Mouse (Mus musculus): Measurements from ENCODE around the gene Wdr45b. TPM values are rescaled to one million over a fixed set of nuclear protein-coding genes. Genes with fewer than 3 reads are reported as not detected.
"Not testable (repeated sequence)": the region's sequence is repeated elsewhere in the genome, so short reads cannot be mapped to it uniquely, and the experiment has no call there.

Gene Wdr45b
- polyA plus RNA-seq, 1 experiment from 2014 or later: 84.8 TPM

DNA sequence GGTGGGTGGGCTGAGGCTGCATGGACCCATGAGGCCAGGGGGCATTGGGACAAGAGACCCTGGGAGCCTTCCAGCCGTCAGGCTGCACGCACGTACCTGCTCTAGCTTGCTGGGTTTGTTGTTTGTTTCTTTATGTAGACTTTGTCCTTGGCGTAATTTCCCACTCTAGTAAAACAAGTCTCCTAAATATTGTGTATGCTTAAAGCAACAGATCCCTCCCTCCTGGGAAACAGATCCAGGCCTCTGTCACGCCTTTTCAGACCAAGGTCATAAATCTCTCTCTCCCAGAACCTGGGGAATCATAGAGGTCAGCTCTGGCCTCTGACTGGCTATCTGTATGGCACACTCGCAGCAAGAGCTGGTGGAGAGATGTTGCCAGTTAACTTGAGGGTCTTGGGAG, 46.5 kb downstream of the Wdr45b start:
- H3K4me2 ChIP-seq: not testable (repeated sequence)
- WGBS (ENCODE audit: insufficient replicate concordance): 97% methylated on average over 6 of the region's 6 CpGs
- H3K36me3 ChIP-seq (ENCODE audit: control insufficient read depth, insufficient read depth, low read length): peaks cover 41% of the 10 kb centered on the region

DNA sequence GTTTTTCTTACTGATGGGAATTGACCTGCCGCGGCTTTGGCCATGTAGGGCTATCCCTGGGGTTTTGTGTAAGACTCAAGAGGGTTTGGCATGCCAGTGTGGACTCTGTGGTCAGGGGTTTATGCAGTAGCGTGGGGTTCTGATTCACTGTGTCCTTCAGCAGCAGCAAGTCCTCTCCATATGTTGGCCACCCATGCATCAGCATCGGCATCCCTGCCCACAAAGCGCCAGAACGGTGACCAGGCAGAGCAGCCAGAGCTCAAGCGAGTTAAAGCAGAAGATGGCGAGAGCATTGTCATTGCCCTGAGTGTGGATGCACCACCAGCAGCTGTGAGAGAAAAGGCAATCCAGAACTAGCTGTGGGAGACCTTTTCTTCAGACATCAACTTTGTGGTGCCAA, 47.6 kb downstream of the Wdr45b start:
- H3K4me2 ChIP-seq: no peak overlapping the region
- no peak for ATAC-seq (replicated peaks; ENCODE audit: insufficient number of reproducible peaks, low FRiP score, low TSS enrichment)
- H3K9ac ChIP-seq (ENCODE audit: low read depth, low read length): no peak overlapping the region
- WGBS (ENCODE audit: insufficient replicate concordance): 93% methylated on average over 8 of the region's 8 CpGs
- no peaks in the 10 kb centered on the region for H3K27me3 ChIP-seq (ENCODE audit: control insufficient read depth, insufficient read depth, low read length)
- H3K36me3 ChIP-seq (ENCODE audit: control insufficient read depth, insufficient read depth, low read length): peaks cover 47% of the 10 kb centered on the region
- H3K4me3 ChIP-seq (ENCODE audit: low read depth, low read length): no peak overlapping the region
- H3K27ac ChIP-seq (ENCODE audit: low read depth, low read length): no peak overlapping the region
- H3K4me1 ChIP-seq (ENCODE audit: control insufficient read depth, insufficient read depth, low read length): no peaks in the 10 kb centered on the region
- H3K9me3 ChIP-seq (replicated peaks; ENCODE audit: control insufficient read depth, low read length): no peaks in the 10 kb centered on the region

More for the DNA sequence above, 46.5 kb downstream of the Wdr45b start:
- H3K27me3 ChIP-seq (ENCODE audit: control insufficient read depth, insufficient read depth, low read length); ATAC-seq (replicated peaks; ENCODE audit: insufficient number of reproducible peaks, low FRiP score, low TSS enrichment); H3K27ac ChIP-seq (ENCODE audit: low read depth, low read length); H3K4me3 ChIP-seq (ENCODE audit: low read depth, low read length); H3K9ac ChIP-seq (ENCODE audit: low read depth, low read length); H3K9me3 ChIP-seq (replicated peaks; ENCODE audit: control insufficient read depth, low read length); H3K4me1 ChIP-seq (ENCODE audit: control insufficient read depth, insufficient read depth, low read length): not testable (repeated sequence)

DNA sequence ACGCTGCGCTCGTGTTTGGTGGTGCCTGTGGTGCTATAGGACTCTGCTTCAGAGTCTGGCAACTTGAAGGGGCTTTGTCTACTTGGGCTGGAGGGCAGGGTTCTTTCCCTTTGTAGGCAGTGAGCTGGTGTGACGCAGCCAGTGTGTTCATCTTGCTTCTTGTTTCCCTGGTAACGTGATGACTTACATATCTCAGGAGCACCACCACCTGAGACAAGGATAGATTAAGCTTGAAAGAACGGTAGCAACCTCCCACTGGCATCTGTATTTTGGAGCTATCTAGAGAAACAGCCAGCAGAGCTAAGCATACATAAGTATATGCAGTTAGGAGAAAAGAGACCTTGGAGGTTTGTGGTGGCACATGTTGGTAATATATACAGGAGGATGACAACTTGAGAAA, 48.9 kb downstream of the Wdr45b start:
- no peak for ATAC-seq (replicated peaks; ENCODE audit: insufficient number of reproducible peaks, low FRiP score, low TSS enrichment)
- Histone ChIP-seq H3K4me1 (ENCODE audit: control insufficient read depth, insufficient read depth, low read length) (no peaks in the 10 kb centered on the region), H3K27ac (ENCODE audit: low read depth, low read length) (no peak overlapping the region), H3K9ac (ENCODE audit: low read depth, low read length) (no peak overlapping the region), H3K36me3 (ENCODE audit: control insufficient read depth, insufficient read depth, low read length) (peaks cover 46% of the 10 kb centered on the region), H3K4me3 (ENCODE audit: low read depth, low read length) (no peak overlapping the region), H3K4me2 (no peak overlapping the region), H3K9me3 (replicated peaks; ENCODE audit: control insufficient read depth, low read length) (no peaks in the 10 kb centered on the region), H3K27me3 (ENCODE audit: control insufficient read depth, insufficient read depth, low read length) (no peaks in the 10 kb centered on the region)
- WGBS (ENCODE audit: insufficient replicate concordance): 93% methylated on average over 6 of the region's 6 CpGs

DNA sequence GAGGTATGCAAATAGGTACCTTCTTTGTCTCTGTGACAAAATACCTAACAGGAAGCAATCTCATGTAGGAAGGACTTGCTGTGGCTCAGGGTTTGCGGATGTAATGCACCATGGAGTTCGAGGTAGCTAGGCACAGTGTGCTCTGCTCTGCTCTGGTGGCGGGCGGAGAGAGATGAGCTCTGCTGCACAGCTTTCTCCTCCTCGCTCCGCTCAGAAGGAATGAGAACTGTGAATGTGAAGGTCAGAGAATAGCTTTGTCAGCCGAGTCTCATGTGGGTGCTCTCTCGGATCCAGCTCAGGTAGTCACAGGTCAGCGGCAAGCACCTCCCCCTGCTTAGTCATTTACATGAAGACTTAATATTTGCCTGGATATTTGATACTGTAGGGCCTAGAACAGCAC, 54.0 kb downstream of the Wdr45b start:
- H3K4me3 ChIP-seq (ENCODE audit: low read depth, low read length): no peak overlapping the region
- no peak for ATAC-seq (replicated peaks; ENCODE audit: insufficient number of reproducible peaks, low FRiP score, low TSS enrichment)
- no peaks in the 10 kb centered on the region for H3K9me3 ChIP-seq (replicated peaks; ENCODE audit: control insufficient read depth, low read length)
- 95% methylated on average over 9 of the region's 9 CpGs for WGBS (ENCODE audit: insufficient replicate concordance)
- H3K4me2 ChIP-seq: no peak overlapping the region
- peaks cover 25% of the 10 kb centered on the region for H3K36me3 ChIP-seq (ENCODE audit: control insufficient read depth, insufficient read depth, low read length)
- no peaks in the 10 kb centered on the region for H3K4me1 ChIP-seq (ENCODE audit: control insufficient read depth, insufficient read depth, low read length)
- no peak overlapping the region for H3K9ac ChIP-seq (ENCODE audit: low read depth, low read length)
- no peaks in the 10 kb centered on the region for H3K27me3 ChIP-seq (ENCODE audit: control insufficient read depth, insufficient read depth, low read length)
- no peak overlapping the region for H3K27ac ChIP-seq (ENCODE audit: low read depth, low read length)

DNA sequence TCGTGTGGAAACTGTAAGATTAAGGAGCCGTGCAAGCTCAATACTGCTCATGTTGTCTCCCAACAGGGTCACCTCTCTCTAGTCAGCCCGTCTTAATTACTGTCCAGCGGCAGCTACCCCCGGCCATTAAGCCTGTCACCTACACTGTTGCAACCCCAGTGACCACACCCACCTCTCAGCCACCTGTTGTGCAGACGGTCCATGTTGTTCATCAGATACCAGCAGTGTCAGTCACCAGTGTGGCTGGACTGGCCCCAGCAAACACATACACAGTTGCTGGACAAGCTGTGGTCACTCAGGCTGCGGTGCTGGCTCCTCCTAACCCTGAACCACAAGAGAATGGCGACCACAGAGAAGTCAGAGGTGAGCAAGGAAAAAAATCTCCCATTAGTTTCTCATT, 55.8 kb downstream of the Wdr45b start:
- Histone ChIP-seq H3K27ac (ENCODE audit: low read depth, low read length) (no peak overlapping the region), H3K9ac (ENCODE audit: low read depth, low read length) (no peak overlapping the region), H3K36me3 (ENCODE audit: control insufficient read depth, insufficient read depth, low read length) (peaks cover 25% of the 10 kb centered on the region), H3K4me2 (no peak overlapping the region), H3K27me3 (ENCODE audit: control insufficient read depth, insufficient read depth, low read length) (no peaks in the 10 kb centered on the region), H3K4me3 (ENCODE audit: low read depth, low read length) (no peak overlapping the region), H3K9me3 (replicated peaks; ENCODE audit: control insufficient read depth, low read length) (no peaks in the 10 kb centered on the region), H3K4me1 (ENCODE audit: control insufficient read depth, insufficient read depth, low read length) (no peaks in the 10 kb centered on the region)
- WGBS (ENCODE audit: insufficient replicate concordance): 89% methylated on average over 8 of the region's 8 CpGs
- no peak for ATAC-seq (replicated peaks; ENCODE audit: insufficient number of reproducible peaks, low FRiP score, low TSS enrichment)

DNA sequence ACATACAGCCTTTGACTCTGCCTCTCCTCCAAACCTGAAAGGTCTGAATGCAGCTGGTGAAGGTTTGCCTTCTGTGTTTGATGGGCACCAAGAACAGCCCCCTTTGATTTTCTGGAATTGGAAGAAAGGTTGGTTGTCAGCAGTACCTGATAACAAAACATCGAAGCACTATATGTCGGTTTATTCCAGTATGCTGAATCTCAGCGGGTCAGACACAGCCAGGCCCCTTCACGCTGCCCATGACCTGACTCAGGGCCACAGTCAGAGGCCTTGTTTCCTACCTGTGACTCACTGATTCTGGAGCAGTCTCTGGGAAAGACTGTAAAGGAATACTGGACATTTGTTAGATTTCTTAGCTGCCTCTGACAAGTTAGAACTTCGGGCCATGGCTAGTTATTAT, 59.5 kb downstream of the Wdr45b start:
- H3K9ac ChIP-seq (ENCODE audit: low read depth, low read length): no peak overlapping the region
- H3K36me3 ChIP-seq (ENCODE audit: control insufficient read depth, insufficient read depth, low read length): peaks cover 23% of the 10 kb centered on the region
- no peak overlapping the region for H3K4me3 ChIP-seq (ENCODE audit: low read depth, low read length)
- no peaks in the 10 kb centered on the region for H3K9me3 ChIP-seq (replicated peaks; ENCODE audit: control insufficient read depth, low read length)
- no peaks in the 10 kb centered on the region for H3K4me1 ChIP-seq (ENCODE audit: control insufficient read depth, insufficient read depth, low read length)
- WGBS (ENCODE audit: insufficient replicate concordance): 94% methylated on average over 5 of the region's 5 CpGs
- no peak overlapping the region for H3K27ac ChIP-seq (ENCODE audit: low read depth, low read length)
- H3K27me3 ChIP-seq (ENCODE audit: control insufficient read depth, insufficient read depth, low read length): no peaks in the 10 kb centered on the region
- no peak for ATAC-seq (replicated peaks; ENCODE audit: insufficient number of reproducible peaks, low FRiP score, low TSS enrichment)
- no peak overlapping the region for H3K4me2 ChIP-seq

DNA sequence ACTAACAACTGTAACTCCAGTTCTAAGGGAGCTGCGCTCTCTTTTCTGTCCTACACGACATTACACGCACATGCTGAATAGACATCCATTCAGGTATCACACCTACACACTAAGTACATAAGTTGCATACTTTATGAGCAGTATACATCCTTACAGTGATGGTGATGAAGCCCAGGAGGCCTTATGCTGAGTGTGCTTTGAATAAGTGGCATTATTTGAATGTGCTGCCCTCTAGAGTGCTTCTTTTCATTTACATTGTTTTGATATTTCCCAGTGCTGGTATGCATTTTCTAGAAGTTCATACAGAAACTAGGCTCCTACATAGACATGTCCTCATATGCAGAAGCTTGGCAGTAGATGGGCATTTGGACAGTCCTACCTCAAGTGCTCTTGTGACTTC, 64.4 kb downstream of the Wdr45b start:
- H3K4me2 ChIP-seq: no peak overlapping the region
- H3K4me3 ChIP-seq (ENCODE audit: low read depth, low read length): no peak overlapping the region
- no peak overlapping the region for H3K9ac ChIP-seq (ENCODE audit: low read depth, low read length)
- H3K27ac ChIP-seq (ENCODE audit: low read depth, low read length): no peak overlapping the region
- no peak for ATAC-seq (replicated peaks; ENCODE audit: insufficient number of reproducible peaks, low FRiP score, low TSS enrichment)
- H3K4me1 ChIP-seq (ENCODE audit: control insufficient read depth, insufficient read depth, low read length): no peaks in the 10 kb centered on the region
- no peaks in the 10 kb centered on the region for H3K9me3 ChIP-seq (replicated peaks; ENCODE audit: control insufficient read depth, low read length)
- no peaks in the 10 kb centered on the region for H3K27me3 ChIP-seq (ENCODE audit: control insufficient read depth, insufficient read depth, low read length)
- WGBS (ENCODE audit: insufficient replicate concordance): 95% methylated on average over 3 of the region's 3 CpGs
- peaks cover 35% of the 10 kb centered on the region for H3K36me3 ChIP-seq (ENCODE audit: control insufficient read depth, insufficient read depth, low read length)

DNA sequence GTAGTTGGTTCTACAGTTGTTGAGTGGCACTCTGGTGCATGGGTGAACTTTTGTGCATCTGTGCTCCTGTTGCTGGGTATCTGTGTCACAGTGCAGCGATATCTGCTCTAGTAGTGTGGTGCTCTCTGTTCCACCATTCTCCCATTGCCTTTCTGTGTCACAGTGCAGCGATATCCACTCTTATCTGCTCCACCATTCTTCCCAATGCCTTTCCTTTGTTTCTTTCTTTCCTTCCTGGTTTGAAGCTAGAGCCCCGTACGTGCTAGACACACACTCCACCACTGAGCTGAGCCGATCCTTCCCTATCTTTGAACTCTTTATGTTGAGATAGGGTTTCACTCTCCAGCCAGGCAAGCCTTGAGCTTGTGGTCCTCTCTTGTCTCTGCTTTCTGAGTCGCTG, 71.3 kb downstream of the Wdr45b start:
- Histone ChIP-seq H3K36me3 (ENCODE audit: control insufficient read depth, insufficient read depth, low read length) (peaks cover 12% of the 10 kb centered on the region), H3K27me3 (ENCODE audit: control insufficient read depth, insufficient read depth, low read length) (no peaks in the 10 kb centered on the region), H3K4me2 (peak overlapping the region; percentile 49), H3K9ac (ENCODE audit: low read depth, low read length) (peak overlapping the region; percentile 59; the same call in 1 of the 2 replicates), H3K27ac (ENCODE audit: low read depth, low read length) (peak overlapping the region; percentile 75), H3K4me3 (ENCODE audit: low read depth, low read length) (0 out of 2 replicates have a peak overlapping the region, but pooled peaks have one; percentile 8), H3K9me3 (replicated peaks; ENCODE audit: control insufficient read depth, low read length) (no peaks in the 10 kb centered on the region), H3K4me1 (ENCODE audit: control insufficient read depth, insufficient read depth, low read length) (peaks cover 32% of the 10 kb centered on the region)
- WGBS (ENCODE audit: insufficient replicate concordance): 24% methylated on average over 6 of the region's 6 CpGs
- 0 out of 2 replicates have a peak, but pooled peaks have one; percentile 48 for ATAC-seq (replicated peaks; ENCODE audit: insufficient number of reproducible peaks, low FRiP score, low TSS enrichment)

DNA sequence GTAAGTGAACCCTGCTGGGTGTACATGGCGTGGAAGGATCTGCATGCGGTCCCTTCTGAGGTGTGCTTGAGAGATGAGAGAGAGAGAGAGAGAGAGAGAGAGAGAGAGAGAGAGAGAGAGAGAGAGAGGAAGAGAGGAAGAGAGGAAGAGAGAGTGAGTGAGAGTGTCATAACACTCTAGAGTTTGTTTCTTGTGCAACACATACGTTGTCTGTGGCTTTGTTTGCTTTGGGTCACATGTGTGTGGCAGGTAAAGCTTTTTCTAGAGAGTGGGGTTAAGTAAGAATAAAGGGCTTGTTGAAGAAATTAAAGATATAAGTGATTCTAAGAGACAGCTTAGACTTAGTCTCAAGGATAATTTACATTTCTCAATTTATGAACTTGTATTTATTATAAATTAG, 76.2 kb downstream of the Wdr45b start:
- Histone ChIP-seq H3K4me1 (ENCODE audit: control insufficient read depth, insufficient read depth, low read length) (peaks cover 26% of the 10 kb centered on the region), H3K9ac (ENCODE audit: low read depth, low read length) (no peak overlapping the region), H3K27me3 (ENCODE audit: control insufficient read depth, insufficient read depth, low read length) (no peaks in the 10 kb centered on the region), H3K36me3 (ENCODE audit: control insufficient read depth, insufficient read depth, low read length) (no peaks in the 10 kb centered on the region; the same call in 1 of the 2 replicates), H3K4me3 (ENCODE audit: low read depth, low read length) (no peak overlapping the region), H3K4me2 (no peak overlapping the region), H3K9me3 (replicated peaks; ENCODE audit: control insufficient read depth, low read length) (no peaks in the 10 kb centered on the region), H3K27ac (ENCODE audit: low read depth, low read length) (no peak overlapping the region)
- WGBS (ENCODE audit: insufficient replicate concordance): 88% methylated on average over 3 of the region's 3 CpGs
- no peak for ATAC-seq (replicated peaks; ENCODE audit: insufficient number of reproducible peaks, low FRiP score, low TSS enrichment)

Measured in heart, embryonic 11.5 days (tissue).